Mouse (Mus musculus): ENCODE results near the gene Fam117a.

DNA sequence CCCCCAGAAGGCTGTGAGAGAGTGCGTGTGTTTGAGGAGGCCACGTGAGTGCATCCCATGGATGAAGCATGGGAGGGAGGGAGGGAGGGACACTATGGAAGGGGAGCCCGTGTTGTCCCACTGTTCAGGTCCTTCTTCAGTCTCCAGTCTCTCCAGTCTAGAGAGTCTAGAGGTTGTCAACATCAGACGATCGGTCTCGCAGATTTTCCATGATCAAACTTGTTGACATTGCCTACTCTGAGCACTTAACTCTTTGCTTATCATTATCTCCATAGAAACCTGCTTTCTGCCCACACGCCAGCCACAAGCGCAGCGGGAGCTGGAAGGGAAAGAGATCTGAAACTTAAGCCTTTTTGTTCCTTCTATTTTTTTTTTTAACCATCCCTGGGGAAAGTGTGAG is 42.1 kb downstream of the Fam117a start:
- TF ChIP-seq CTCF (IDR thresholded peaks at IDR 0.05; ENCODE audit: extremely low read depth, insufficient read length, insufficient replicate concordance, low read depth, low read length) (no peak), POLR2A (IDR thresholded peaks at IDR 0.05; ENCODE audit: low read depth, low read length) (no peak)

All from small intestine, adult 2 months (tissue).